Mouse (Mus musculus) retina, postnatal 7 days (tissue): ENCODE results near the gene Usp46.
"Not testable (repeated sequence)": the region's sequence is repeated elsewhere in the genome, so short reads cannot be mapped to it uniquely, and the experiment has no call there.

Experiments used
- DNase-seq: peaks from one replicate; pipeline ENCODE4 v3.0.0-alpha.2; 2012; ENCODE audit warnings: low read depth, low spot score

The Usp46 gene

DNA sequence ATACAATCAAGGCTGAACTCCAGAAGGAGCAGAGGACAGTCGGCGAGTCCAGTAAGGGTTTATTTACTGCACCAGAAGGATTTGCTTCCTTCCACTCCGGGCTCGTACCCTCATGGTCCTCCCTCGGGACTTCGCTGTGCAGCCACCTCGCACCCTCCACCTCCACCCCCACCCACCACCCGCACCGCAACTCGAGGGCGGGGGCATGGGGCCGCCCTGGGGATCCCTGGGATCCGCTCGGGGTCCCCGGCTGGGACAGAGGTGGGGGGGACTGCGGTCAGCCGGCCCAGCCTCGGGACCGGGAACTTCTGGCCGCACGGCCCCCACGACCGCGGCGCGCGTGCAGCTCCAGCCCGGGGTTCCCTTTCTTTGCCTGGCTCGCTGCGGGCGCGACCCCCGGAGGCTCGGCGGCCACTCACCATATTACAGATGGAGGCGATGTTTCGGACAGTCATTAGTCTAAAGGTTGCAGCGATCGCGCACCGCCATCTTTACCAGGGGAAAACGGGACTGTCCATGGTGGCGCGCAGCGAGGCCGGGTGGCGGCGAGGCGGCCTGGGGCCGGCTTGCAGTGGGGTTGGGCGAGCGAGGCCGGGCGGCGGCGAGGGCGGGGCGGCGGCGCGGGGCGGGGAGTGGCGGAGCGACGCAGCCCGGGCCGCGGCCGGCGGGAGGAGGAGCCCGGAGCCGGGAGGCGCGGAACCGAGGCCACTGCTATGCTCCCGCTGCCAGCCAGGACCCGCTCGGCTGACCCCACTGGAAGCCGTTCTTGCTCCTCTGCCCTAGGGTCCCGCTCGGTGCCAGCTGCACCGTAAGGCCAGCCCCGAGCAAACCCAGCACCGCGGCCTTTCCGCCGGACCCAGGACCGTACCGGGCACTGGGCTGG, at the start of gene Usp46:
Gene Usp46 (minus strand): TSS at position 601 of the 883 bp plus-strand sequence.
- DNase-seq = peak; percentile 61

DNA sequence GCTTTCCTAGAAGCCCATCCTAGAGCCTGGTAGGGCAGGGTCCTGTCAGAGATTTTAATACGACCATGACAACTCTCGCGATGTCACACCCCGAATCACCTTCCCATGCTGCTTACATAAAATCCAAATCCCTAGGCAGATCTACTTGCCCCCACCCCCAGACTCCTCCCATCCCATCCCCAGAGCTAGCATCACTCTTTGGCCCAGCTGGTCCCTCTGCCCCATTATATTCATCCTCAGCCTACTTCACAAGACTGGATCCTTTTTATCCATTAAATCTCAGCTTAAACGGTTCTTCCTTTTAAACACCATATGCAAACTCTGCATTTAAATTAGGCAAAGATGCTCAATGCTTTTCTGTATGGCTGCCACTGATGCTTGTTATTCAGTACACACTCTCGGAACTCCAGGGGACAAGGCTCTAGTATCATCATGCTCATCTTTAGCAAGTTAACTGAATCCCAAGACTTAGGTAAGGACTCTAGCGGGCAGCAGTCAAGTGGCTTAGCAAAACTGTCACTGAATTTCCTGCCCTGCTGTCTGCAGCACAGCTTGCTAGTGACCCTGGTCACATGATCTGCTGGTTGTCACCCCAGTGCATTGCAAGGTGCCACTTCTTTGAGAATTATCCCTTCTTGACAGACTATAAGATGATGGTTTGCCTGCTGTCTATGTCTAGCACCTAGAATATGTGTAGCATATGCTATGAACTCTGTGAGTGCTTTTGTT, 45.9 kb upstream of the Usp46 start:
- no peak for DNase-seq

DNA sequence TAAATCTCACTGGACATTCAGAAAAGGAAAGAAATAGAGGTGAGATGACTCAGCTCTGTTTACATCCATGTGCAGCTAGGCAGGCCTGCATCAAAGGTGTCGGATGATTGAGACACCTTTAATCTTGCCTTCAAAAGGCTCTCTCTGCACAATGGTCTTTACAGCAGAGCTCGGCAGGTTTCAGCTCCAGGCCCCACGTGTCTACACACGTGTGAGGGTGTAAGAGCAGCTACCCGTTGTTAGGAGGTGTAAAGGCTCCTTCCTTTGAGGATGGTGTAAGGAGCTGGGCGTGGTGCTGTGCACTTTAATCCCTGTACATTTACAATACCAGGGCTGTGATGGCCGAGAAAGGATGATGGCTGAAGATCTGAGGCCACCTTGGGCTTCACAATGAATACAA, 37.2 kb upstream of the Usp46 start:
- no peak for DNase-seq

DNA sequence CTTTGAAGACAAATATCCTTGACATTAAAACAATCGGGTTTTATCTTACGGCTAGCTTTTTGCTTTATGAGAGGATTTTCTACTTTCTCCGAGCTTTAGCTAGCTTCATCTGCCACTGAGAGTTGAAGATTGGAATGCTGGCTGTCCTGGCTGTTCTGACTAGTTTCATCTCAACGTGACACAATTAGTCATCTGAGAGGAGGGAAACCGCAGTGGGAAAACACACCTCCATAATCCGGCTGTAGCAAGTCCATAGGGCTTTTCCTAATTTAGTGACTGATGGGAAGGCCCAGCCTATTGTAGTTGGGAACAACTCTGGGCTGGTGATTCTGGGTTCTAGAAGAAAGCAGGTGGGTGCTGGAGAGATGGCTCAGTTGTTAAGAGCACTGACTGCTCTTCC, 33.5 kb upstream of the Usp46 start:
- DNase-seq = no peak

DNA sequence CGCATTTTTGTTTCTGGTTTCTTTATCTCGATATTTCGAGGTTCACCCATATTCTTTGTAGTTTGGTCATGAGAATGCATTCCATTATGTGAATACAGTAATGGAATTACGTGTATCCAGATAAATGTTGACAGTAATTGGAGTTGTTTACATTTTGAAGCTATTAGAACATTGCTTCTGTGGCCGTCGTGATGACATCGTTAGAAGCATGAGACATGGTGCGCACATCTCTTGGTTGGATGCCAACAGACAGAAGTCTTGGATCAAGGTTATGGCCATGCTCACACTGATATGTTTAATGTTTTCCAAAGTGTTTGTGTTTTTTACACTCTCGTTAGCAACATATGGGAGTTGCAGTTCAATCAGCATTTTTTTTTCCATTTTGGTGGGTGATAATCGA, 30.8 kb upstream of the Usp46 start:
- no peak for DNase-seq

DNA sequence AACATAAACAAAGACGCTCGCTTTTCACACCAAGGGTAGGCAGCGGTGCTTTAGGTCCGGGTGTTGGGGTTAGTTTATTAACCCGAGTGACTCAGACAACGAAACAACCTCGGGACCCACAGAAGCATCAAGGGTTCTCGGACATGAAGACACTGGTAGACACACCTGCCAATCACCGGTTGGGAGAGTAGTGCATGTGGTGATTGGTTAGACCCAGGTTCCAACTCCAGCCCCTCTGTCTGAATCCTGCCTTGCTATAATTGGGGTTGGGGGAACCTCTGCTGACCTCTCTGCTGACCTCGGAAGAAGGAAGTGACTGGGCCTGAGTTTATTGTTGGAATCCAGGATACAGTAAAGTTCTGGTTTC, 29.6 kb upstream of the Usp46 start:
- no peak for DNase-seq

DNA sequence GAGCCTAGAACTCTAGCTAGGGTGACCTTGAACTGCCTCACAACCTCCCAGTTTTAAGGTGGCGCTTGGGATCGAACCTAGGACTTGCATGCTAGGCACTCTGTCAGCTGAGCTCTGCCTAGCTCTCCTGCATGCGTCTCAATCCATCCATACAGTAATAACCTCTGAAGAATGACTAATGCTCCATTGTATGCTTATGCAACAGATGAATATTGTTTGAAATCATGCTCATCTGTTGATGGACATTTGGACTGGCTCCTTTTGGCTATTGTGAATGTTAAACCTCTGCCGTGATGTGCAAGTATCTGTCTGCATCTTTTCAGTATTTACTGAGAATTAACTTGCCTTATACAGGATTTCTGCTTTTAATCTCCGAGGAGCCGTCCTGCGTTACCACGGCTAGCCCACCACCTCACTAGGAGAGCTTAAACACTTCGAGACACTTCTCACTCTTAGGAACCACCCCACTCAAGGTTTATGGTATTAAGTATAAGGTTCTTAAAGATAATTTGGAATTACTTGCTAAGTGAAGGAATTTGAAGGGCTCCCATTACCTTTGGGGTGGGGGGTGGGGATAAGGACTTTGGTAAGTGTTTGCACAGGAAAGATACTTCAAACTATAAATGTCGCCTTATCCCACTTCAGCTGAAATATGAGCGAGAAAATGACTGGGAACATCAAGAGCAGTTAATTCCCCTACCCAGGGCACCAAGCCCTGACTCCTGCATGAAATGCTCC, 29.1 kb upstream of the Usp46 start:
- no peak for DNase-seq

GRCm38 (mm10) chr5:74096060-74096459, 27.8 kb upstream of the Usp46 start:
- no peak for DNase-seq

GRCm38 (mm10) chr5:74095611-74096010, 27.4 kb upstream of the Usp46 start:
- no peak for DNase-seq

DNA sequence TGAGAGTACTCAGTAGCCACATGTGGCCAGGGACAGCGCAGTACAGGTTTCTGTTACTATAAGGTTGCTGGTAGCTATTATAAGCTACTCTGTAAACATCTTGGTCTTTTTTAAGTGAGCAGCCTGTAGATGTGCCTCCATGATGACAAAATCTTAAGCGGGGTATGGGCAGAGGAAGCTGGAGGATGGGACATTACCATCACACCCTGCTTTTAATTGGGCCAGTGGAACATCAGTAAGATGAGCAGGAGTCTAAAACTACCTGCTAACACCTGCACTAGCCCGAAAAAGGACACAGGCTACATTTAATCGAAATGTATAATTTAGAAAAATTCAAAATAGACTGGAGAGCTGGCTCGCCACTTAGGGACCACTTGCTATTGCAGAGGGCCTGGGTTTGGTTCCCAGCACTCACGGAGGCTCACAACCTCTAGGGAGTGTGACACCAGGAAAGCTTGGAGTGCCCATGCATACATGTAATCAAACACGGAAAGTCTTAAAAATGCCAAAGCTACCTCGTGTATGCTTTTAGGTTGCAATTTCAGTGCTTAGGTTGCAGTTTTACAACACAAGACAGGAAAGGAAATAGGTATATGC, 26.7 kb upstream of the Usp46 start:
- DNase-seq = no peak

DNA sequence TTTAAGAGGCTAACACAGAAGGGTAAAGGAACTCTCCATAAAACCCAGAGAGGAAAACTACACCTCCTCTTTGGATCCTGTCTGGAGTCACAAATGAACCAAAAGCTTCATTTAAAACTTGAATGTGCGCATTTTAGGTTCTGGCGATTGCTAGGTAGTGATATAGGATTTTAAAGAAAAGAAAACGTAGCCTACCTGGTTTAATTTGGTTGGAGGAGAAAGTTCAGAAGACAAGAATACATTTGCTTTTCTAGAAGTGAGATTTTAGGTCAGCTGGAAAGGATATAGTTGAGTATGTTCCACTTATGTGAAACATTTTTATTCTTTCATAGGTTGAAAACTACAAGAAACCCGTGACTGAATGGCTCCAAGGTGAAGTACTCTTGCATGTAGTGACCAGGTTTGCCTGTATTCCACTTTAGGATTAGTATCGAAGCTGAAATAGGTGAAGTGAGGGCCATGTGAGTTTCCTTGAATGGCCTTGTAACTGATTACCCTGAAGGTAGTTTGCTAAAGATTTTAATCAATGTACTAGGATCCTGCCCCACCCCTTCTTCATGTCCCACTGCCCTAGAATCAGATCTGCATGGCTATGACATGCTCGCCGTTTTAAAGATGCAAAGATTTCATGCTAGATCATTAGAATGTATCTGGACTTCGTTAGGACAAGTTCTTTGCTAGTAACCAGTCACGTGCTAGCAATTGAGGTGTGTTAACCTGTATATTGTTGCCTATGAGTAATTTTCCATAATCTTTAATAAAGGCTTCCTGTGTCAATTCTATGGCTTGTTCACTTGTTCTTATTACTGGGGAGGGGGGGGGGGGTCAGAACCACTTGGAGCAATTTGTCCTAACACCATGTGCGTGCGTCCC, 25.6 kb upstream of the Usp46 start:
- DNase-seq = no peak

- DNase-seq = peak; percentile 86
These were observed 24.8 kb upstream of the Usp46 start for GRCm38 (mm10) chr5:74092833-74093555.

DNA sequence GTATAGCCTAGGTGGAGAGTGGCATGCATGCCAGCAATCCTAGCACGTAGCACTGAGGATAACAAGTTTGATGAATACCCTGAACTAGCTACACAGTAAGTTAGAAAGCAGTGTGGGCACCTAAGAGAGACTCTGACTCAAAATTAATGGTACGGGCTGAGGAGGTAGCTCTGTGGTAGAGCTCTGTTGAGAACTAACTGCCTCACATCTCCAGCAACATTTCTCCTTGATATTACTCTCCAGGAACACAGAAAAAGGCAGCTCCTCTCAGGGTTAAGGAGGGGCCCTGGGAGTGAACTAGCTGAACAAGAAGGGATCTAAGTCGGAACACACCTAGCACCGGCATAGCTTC, 24.2 kb upstream of the Usp46 start:
- DNase-seq = no peak

DNA sequence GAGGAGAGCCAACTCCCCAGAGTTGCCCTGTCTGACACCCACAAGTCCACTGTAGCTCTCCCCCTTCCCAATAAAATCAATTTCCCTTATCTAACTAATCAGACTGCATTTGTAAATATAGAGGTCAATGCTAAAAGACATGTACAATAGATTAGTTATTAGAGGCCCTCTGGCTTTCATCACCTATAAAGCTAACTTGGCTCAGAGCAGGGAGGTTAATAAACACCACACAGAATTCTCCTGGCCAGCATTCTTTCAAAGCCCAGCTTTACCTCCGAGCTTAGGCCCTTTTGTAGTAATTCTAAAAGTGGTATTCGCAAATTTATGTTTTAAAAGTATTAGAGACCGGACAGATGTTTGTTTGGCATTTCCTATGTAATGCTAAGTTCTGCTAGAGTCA, 21.4 kb upstream of the Usp46 start:
- DNase-seq = no peak

DNA sequence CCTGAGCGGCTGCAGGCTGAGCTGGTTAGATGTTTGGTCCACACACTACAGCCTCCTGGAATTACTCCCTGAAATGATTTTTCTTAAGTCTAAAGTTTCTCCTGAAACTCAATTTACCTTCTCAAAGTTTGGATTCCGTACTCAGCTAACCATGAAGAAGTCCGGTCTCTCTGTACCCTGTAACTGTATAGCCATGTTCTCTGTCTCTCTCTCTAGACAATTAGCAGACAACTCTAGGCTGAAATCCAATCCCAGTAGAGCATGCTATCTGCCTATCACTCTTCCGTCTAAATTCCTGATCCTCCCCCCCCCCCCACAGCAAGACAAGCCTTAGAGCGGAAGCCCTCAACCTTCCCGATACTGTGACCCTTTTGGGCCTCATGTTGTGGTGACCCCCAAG, 13.5 kb upstream of the Usp46 start:
- no peak for DNase-seq

- DNase-seq = no peak
These were observed 10.8 kb upstream of the Usp46 start for GRCm38 (mm10) chr5:74078861-74079615.

DNA sequence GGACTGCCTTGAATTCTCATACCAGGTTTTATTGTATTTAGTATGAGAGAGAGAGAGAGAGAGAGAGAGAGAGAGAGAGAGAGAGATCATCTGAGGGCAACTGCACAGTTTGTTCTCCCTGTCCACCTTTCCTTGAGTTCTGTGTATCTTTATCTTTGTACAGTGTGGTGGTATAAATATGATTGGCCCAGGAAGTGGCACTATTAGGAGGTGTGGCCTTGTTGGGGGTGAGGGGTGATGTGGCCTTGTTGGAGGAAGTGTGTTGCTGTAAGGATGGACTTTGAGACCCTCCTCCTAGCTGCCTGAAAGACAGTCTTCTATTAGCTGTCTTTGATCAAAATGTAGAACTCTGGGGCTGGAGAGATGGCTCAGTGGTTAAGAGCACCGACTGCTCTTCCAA, 10.2 kb upstream of the Usp46 start:
- DNase-seq = no peak

DNA sequence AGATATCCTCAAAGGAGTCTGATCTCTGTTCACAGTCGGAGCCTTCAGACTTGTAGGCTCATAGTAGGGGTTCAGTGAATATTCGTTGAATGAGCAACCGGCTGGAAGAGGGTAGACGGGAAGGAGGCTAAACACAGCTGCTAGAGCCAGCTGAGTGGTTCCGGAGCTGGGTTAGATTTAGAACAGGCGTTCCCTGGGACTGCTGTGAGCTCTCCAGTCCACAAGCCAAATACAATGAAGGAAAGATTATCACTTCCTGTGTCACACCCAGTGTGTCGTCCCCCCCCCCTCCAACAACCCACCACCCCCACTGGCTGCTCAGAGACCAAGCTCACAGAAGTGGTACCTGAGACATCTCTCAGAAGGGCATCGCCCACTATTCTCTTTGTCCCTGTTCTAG, 9.7 kb upstream of the Usp46 start:
- no peak for DNase-seq

GRCm38 (mm10) chr5:74076759-74077158, 8.5 kb upstream of the Usp46 start:
- no peak for DNase-seq

- not testable (repeated sequence) for DNase-seq
These were observed 2.3 kb upstream of the Usp46 start for GRCm38 (mm10) chr5:74070564-74070963.
